Mouse (Mus musculus) cerebellum, postnatal 14 days (tissue): ENCODE data around the gene Plekhs1.
"Not testable (repeated sequence)": the region's sequence is repeated elsewhere in the genome, so short reads cannot be mapped to it uniquely, and the experiment has no call there.

Experiments
- DNase-seq, 2 experiments: peaks; one replicate each; pipeline ENCODE4 v3.0.0; 2021; ENCODE audit warnings: mixed read lengths in 2 of 2

Gene Plekhs1

GRCm38 (mm10) chr19:56459154-56460050 is 2.0 kb upstream of the Plekhs1 start:
- peak; percentile 54 to 55 for DNase-seq

GRCm38 (mm10) chr19:56460241-56460640 is 1.2 kb upstream of the Plekhs1 start:
- DNase-seq: peak; percentile 31 to 39

- DNase-seq: no peak
Observed at GRCm38 (mm10) chr19:56462786-56463185, 1.3 kb downstream of the Plekhs1 start.

GRCm38 (mm10) chr19:56466486-56466885 is 5.0 kb downstream of the Plekhs1 start:
- DNase-seq: no peak

GRCm38 (mm10) chr19:56470286-56471020 is 9.0 kb downstream of the Plekhs1 start:
- no peak for DNase-seq

GRCm38 (mm10) chr19:56471934-56472333 is 10.5 kb downstream of the Plekhs1 start:
- DNase-seq: peak in 1 of 2 experiments; percentile 30

- no peak for DNase-seq
Observed at GRCm38 (mm10) chr19:56474869-56475550, 13.6 kb downstream of the Plekhs1 start.

GRCm38 (mm10) chr19:56476546-56476945 is 15.1 kb downstream of the Plekhs1 start:
- no peak for DNase-seq

- DNase-seq: no peak
Observed at GRCm38 (mm10) chr19:56477253-56477652, 15.8 kb downstream of the Plekhs1 start.

- no peak for DNase-seq
Observed at GRCm38 (mm10) chr19:56477832-56478231, 16.4 kb downstream of the Plekhs1 start.

- DNase-seq: no peak
Observed at GRCm38 (mm10) chr19:56484630-56485375, 23.4 kb downstream of the Plekhs1 start.

GRCm38 (mm10) chr19:56485376-56486271 is 24.2 kb downstream of the Plekhs1 start:
- DNase-seq: no peak

- no peak for DNase-seq
Observed at GRCm38 (mm10) chr19:56486926-56487325, 25.5 kb downstream of the Plekhs1 start.

- DNase-seq: no peak
Observed at GRCm38 (mm10) chr19:56487339-56487738, 25.9 kb downstream of the Plekhs1 start.

- DNase-seq: no peak
Observed at GRCm38 (mm10) chr19:56489601-56490000, 28.2 kb downstream of the Plekhs1 start.

GRCm38 (mm10) chr19:56494157-56494556 is 32.7 kb downstream of the Plekhs1 start:
- not testable (repeated sequence) for DNase-seq

- DNase-seq: not testable (repeated sequence)
Observed at GRCm38 (mm10) chr19:56503069-56503468, 41.6 kb downstream of the Plekhs1 start.

- not testable (repeated sequence) for DNase-seq
Observed at GRCm38 (mm10) chr19:56503525-56503924, 42.1 kb downstream of the Plekhs1 start.

- not testable (repeated sequence) for DNase-seq
Observed at GRCm38 (mm10) chr19:56511207-56511606, 49.8 kb downstream of the Plekhs1 start.

GRCm38 (mm10) chr19:56513527-56513926 is 52.1 kb downstream of the Plekhs1 start:
- not testable (repeated sequence) for DNase-seq

- DNase-seq: not testable (repeated sequence)
Observed at GRCm38 (mm10) chr19:56519408-56519807, 58.0 kb downstream of the Plekhs1 start.
